Mouse (Mus musculus): ENCODE measurements at regions not wholly inside any gene's neighbourhood (a gene's known extent, or its start where the extent isn't known, plus 50 kb on each side); places are given as distances from the start of the nearest gene placed in this dataset.

DNA sequence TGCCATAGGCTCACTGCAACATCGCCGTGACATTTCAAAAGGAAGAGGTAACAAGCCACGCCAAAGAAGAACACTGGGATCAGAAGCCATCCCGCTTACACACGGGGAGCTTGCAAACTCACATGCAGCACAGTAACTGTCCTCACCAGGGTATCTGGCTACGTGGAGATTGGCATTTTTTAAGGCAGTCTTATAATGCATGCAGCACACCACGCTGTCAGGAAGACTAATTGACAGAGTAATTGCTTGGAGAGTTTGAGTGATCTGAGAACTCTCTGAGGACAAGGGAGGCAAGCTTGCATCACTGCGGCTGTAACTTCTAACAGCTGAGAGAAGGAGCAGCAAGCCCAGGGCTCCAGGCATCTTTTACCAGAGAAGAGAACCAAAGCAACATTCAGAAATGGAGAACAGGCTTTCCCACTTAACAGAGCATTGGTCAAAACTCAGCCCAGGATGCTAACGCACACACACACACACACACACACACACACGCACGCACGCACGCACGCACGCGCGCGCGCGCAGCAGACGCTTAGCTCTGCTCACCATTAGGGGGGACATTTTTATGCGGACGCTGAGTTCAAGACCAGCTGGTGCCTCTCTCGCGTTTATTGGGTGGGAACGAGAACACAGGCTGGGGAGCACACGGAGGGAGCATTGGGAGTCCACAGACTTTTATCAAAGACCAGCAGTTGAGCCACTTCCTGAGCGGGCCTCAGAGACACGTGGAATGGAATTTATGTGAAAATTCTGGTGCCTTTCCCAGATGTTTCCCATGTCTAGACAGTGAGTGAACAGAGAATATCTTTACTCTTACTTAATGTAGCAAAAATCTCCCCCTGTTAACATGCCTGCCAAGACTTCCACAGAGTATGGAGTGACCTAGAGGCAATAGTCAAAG, 66.6 kb downstream of the 1700129C05Rik start:
- no peaks in the 10 kb centered on the region for H3K36me3 ChIP-seq (ENCODE audit: control insufficient read depth, insufficient read depth, low read length)
- no peaks in the 10 kb centered on the region for H3K4me1 ChIP-seq (ENCODE audit: control insufficient read depth, insufficient read depth, low read length)
- no peak overlapping the region for H3K27ac ChIP-seq (ENCODE audit: low read length)
- H3K4me2 ChIP-seq (ENCODE audit: low read length) = peak overlapping the region; percentile 39
- H3K27me3 ChIP-seq (ENCODE audit: control insufficient read depth, insufficient read depth, low read depth, low read length) = no peaks in the 10 kb centered on the region
- WGBS = 37% methylated on average over 29 of the region's 29 CpGs
- no peak overlapping the region for H3K4me3 ChIP-seq (ENCODE audit: low read depth, low read length)
- H3K9ac ChIP-seq (ENCODE audit: low read depth, low read length) = no peak overlapping the region
- no peaks in the 10 kb centered on the region for H3K9me3 ChIP-seq (replicated peaks; ENCODE audit: control insufficient read depth, low read length, poor library complexity, severe bottlenecking)
- ATAC-seq = 0 out of 2 replicates have a peak, but pooled peaks have one; percentile 25

DNA sequence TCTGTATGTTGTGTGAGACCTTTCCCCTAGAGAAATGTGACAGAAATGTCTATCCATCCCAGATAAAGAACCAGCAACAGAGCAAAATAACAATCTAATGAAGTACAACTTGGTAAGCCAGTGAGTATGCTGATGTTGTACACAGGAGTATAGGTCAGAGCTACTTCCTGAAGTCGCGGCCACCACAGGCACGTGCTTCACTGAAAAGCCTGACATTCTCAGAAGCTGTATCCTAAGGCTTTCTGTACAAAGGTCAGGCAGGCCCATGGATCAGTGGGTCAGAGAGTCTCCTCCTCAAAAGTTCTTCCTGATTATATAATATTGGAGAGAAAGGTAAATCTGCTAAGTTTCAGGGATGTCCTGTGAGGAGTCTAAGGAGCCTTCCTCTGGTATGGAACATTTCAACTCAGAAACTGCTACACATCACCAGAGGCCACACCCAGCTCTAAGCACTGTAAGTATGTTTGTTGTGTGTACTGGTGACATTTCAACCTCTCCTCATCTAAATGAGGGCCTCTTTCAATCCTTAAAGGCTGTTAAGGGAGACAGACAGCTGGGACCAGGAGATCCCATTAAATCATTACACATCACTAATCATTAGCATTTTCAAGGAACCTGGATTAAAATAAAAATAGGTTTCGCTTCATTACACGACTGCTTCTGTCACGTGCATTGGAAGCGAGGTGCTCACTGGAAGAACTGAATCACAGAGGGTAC, 70.2 kb downstream of the 1700129C05Rik start:
- WGBS = 73% methylated on average over 7 of the region's 7 CpGs
- H3K27ac ChIP-seq (ENCODE audit: low read length) = no peak overlapping the region
- ATAC-seq = no peak

DNA sequence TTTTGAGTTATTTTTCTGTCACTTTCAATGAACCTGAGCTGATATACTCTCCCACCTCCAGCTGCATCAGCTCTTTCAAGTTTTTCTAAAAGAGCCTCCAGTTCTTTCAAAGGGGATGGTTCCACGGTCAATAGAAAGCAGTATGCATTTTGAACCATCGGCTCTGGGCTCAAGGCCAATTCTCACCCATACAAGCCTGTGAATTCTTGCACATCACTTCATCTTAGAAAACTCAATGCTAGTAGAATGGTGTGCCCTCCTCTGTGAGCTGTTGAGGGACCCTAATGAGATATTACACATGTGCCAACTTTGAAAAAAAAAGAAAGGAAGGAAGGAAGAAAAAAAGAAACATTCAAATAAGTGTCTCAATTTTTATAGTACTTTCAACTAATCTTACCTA, 72.6 kb downstream of the 1700129C05Rik start:
- no peaks in the 10 kb centered on the region for H3K27me3 ChIP-seq (ENCODE audit: control insufficient read depth, insufficient read depth, low read depth, low read length)
- H3K9me3 ChIP-seq (replicated peaks; ENCODE audit: control insufficient read depth, low read length, poor library complexity, severe bottlenecking) = no peaks in the 10 kb centered on the region
- no peaks in the 10 kb centered on the region for H3K4me1 ChIP-seq (ENCODE audit: control insufficient read depth, insufficient read depth, low read length)
- no peak overlapping the region for H3K27ac ChIP-seq (ENCODE audit: low read length)
- H3K36me3 ChIP-seq (ENCODE audit: control insufficient read depth, insufficient read depth, low read length) = no peaks in the 10 kb centered on the region
- no peak for ATAC-seq
- H3K4me3 ChIP-seq (ENCODE audit: low read depth, low read length) = no peak overlapping the region
- H3K4me2 ChIP-seq (ENCODE audit: low read length) = no peak overlapping the region
- no peak overlapping the region for H3K9ac ChIP-seq (ENCODE audit: low read depth, low read length)
- 63% methylated on average over 2 of the region's 2 CpGs for WGBS

More for the DNA sequence above, 70.2 kb downstream of the 1700129C05Rik start:
- Histone ChIP-seq H3K27me3 (ENCODE audit: control insufficient read depth, insufficient read depth, low read depth, low read length) (no peaks in the 10 kb centered on the region), H3K9me3 (replicated peaks; ENCODE audit: control insufficient read depth, low read length, poor library complexity, severe bottlenecking) (no peaks in the 10 kb centered on the region), H3K4me1 (ENCODE audit: control insufficient read depth, insufficient read depth, low read length) (no peaks in the 10 kb centered on the region), H3K9ac (ENCODE audit: low read depth, low read length) (no peak overlapping the region), H3K36me3 (ENCODE audit: control insufficient read depth, insufficient read depth, low read length) (no peaks in the 10 kb centered on the region), H3K4me3 (ENCODE audit: low read depth, low read length) (no peak overlapping the region), H3K4me2 (ENCODE audit: low read length) (no peak overlapping the region)

DNA sequence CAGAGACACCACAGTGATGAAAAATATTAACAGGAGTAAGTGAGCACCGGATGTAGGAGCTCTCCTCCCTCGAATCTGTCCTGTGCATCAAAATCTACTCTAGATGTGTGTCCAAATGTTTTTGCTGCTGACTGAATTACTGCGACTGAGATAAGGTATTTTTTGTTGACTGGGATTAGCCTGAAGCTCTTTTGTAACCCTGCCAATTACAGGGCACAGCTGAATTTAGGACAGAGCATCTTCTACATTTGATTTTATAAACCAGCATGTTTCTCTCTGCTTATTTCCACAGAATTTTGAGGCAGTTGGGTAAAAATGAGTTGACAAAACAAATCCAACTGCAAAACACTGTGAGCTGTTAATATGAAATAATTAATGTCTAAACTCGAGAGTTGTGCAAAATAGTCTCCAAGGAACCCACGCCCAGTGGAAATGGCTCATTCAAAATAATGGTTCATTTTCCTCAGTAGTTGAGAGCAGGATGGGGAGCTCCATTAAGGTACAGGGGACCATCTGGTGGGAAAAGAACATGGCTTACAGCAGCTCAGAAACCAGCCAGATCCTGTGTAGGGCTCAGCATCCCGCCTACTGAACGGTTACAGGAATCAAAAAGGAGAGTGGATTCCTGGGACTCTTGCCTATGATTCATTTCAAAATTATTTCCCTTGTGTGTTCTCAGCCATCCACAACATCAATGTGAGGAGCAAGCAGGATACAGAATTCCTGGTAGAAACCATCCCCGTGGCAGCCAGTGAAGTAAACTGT, 76.1 kb downstream of the 1700129C05Rik start:
- H3K27me3 ChIP-seq (ENCODE audit: control insufficient read depth, insufficient read depth, low read depth, low read length) = no peaks in the 10 kb centered on the region
- no peak overlapping the region for H3K9ac ChIP-seq (ENCODE audit: low read depth, low read length)
- no peaks in the 10 kb centered on the region for H3K4me1 ChIP-seq (ENCODE audit: control insufficient read depth, insufficient read depth, low read length)
- no peak overlapping the region for H3K4me2 ChIP-seq (ENCODE audit: low read length)
- H3K9me3 ChIP-seq (replicated peaks; ENCODE audit: control insufficient read depth, low read length, poor library complexity, severe bottlenecking) = no peaks in the 10 kb centered on the region
- H3K4me3 ChIP-seq (ENCODE audit: low read depth, low read length) = no peak overlapping the region
- no peaks in the 10 kb centered on the region for H3K36me3 ChIP-seq (ENCODE audit: control insufficient read depth, insufficient read depth, low read length)
- WGBS = 78% methylated on average over 8 of the region's 8 CpGs
- no peak for ATAC-seq
- no peak overlapping the region for H3K27ac ChIP-seq (ENCODE audit: low read length)

DNA sequence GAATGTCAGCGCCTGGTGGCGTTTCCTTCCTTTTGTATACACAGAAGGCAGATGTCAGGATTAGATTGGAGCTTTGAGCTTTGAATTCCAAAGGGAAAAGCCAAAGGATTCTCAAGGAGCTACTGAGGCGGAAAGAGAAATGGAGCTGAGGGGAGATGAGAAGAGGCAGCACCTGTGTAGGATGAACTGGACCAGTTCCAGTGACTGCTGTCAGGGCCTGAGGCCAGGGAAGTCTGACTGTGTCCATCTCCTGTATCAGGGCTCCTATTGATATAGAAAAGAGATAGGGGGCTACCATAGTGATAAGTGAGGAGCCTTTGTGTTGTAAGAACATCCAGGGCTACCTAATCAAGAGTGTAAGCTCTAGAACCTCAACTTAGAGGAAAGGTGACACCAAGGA, 79.5 kb downstream of the 1700129C05Rik start:
- no peak overlapping the region for H3K9ac ChIP-seq (ENCODE audit: low read depth, low read length)
- H3K27me3 ChIP-seq (ENCODE audit: control insufficient read depth, insufficient read depth, low read depth, low read length) = no peaks in the 10 kb centered on the region
- 55% methylated on average over 3 of the region's 3 CpGs for WGBS
- H3K4me2 ChIP-seq (ENCODE audit: low read length) = no peak overlapping the region
- no peaks in the 10 kb centered on the region for H3K9me3 ChIP-seq (replicated peaks; ENCODE audit: control insufficient read depth, low read length, poor library complexity, severe bottlenecking)
- no peak overlapping the region for H3K27ac ChIP-seq (ENCODE audit: low read length)
- H3K4me3 ChIP-seq (ENCODE audit: low read depth, low read length) = no peak overlapping the region
- no peak for ATAC-seq
- no peaks in the 10 kb centered on the region for H3K36me3 ChIP-seq (ENCODE audit: control insufficient read depth, insufficient read depth, low read length)
- no peaks in the 10 kb centered on the region for H3K4me1 ChIP-seq (ENCODE audit: control insufficient read depth, insufficient read depth, low read length)

DNA sequence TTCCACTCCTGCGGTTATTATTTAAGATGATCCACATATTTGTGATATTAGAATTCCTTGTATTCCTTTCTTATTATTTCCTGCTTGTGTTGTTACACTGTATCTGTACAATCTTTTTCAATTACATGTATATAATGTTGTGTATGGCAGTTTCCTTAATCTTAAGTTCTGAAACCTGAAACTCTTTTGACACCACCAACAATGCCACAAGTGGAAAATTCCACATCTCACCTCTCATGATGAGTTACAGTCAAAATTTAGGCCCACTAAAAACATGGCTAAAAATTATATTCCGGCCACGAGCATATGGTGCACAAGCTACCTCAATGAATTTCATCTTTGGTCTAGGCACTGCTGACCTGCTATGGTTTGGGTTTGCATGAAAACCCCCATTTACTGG, 85.9 kb downstream of the 1700129C05Rik start:
- no peak overlapping the region for H3K9ac ChIP-seq (ENCODE audit: low read depth, low read length)
- H3K9me3 ChIP-seq (replicated peaks; ENCODE audit: control insufficient read depth, low read length, poor library complexity, severe bottlenecking) = no peaks in the 10 kb centered on the region
- H3K4me1 ChIP-seq (ENCODE audit: control insufficient read depth, insufficient read depth, low read length) = no peaks in the 10 kb centered on the region
- H3K4me3 ChIP-seq (ENCODE audit: low read depth, low read length) = no peak overlapping the region
- no peak overlapping the region for H3K27ac ChIP-seq (ENCODE audit: low read length)
- ATAC-seq = no peak
- no peaks in the 10 kb centered on the region for H3K36me3 ChIP-seq (ENCODE audit: control insufficient read depth, insufficient read depth, low read length)
- no peak overlapping the region for H3K4me2 ChIP-seq (ENCODE audit: low read length)
- no peaks in the 10 kb centered on the region for H3K27me3 ChIP-seq (ENCODE audit: control insufficient read depth, insufficient read depth, low read depth, low read length)
- 96% methylated on average over 3 of the region's 3 CpGs for WGBS

DNA sequence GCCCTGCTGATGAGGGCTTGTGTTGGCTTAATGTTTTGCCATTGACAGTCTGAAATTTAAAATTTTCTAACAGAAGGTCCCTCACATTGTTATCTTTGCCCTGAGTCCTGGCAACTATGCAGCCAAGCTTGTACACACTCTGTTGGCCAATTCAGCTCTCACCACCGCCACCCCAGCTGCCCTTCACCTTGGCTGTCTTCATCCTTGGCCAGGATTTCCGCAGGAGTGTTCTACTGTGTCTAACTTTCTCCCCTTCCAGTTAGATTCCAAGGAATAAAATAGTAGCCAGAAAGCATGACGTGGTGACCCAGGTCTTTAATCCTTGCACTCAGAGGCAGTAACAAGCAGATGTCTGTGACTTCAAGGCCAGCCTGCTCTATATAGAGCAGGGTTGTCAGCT, 87.4 kb downstream of the 1700129C05Rik start:
- Histone ChIP-seq H3K4me2 (ENCODE audit: low read length) (no peak overlapping the region), H3K4me1 (ENCODE audit: control insufficient read depth, insufficient read depth, low read length) (no peaks in the 10 kb centered on the region), H3K9ac (ENCODE audit: low read depth, low read length) (no peak overlapping the region), H3K4me3 (ENCODE audit: low read depth, low read length) (no peak overlapping the region), H3K36me3 (ENCODE audit: control insufficient read depth, insufficient read depth, low read length) (no peaks in the 10 kb centered on the region), H3K9me3 (replicated peaks; ENCODE audit: control insufficient read depth, low read length, poor library complexity, severe bottlenecking) (no peaks in the 10 kb centered on the region), H3K27me3 (ENCODE audit: control insufficient read depth, insufficient read depth, low read depth, low read length) (no peaks in the 10 kb centered on the region), H3K27ac (ENCODE audit: low read length) (no peak overlapping the region)
- no peak for ATAC-seq
- 90% methylated on average over 3 of the region's 3 CpGs for WGBS

DNA sequence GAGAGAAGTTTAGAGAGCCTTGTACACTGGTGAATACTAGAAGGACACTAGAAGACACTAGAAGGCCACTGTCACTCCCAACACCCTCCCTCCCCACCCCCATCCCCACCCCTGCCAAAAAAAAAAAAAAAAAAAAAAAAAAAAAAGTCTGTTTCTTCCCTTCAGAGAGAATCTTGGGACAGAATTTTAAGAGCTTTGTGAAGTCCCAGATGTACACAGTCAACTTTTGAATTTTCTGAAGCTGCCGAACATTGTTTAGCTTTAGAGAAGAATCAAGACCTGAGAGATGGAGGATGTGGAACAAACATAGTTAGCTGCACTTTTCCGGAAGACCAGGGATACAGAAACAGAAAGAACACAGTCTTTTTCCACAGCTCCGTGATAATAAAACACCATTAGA, 90.3 kb downstream of the 1700129C05Rik start:
- no peaks in the 10 kb centered on the region for H3K36me3 ChIP-seq (ENCODE audit: control insufficient read depth, insufficient read depth, low read length)

More for the DNA sequence above, 90.3 kb downstream of the 1700129C05Rik start:
- ATAC-seq = no peak
- Histone ChIP-seq H3K9ac (ENCODE audit: low read depth, low read length) (no peak overlapping the region), H3K4me2 (ENCODE audit: low read length) (no peak overlapping the region), H3K9me3 (replicated peaks; ENCODE audit: control insufficient read depth, low read length, poor library complexity, severe bottlenecking) (no peaks in the 10 kb centered on the region), H3K27me3 (ENCODE audit: control insufficient read depth, insufficient read depth, low read depth, low read length) (no peaks in the 10 kb centered on the region), H3K4me1 (ENCODE audit: control insufficient read depth, insufficient read depth, low read length) (no peaks in the 10 kb centered on the region), H3K27ac (ENCODE audit: low read length) (no peak overlapping the region), H3K4me3 (ENCODE audit: low read depth, low read length) (no peak overlapping the region)
- WGBS = 84% methylated on average over 3 of the region's 3 CpGs
